13 mouse cellular contexts compared by ENCODE assay signal in the genomic region with DNA sequence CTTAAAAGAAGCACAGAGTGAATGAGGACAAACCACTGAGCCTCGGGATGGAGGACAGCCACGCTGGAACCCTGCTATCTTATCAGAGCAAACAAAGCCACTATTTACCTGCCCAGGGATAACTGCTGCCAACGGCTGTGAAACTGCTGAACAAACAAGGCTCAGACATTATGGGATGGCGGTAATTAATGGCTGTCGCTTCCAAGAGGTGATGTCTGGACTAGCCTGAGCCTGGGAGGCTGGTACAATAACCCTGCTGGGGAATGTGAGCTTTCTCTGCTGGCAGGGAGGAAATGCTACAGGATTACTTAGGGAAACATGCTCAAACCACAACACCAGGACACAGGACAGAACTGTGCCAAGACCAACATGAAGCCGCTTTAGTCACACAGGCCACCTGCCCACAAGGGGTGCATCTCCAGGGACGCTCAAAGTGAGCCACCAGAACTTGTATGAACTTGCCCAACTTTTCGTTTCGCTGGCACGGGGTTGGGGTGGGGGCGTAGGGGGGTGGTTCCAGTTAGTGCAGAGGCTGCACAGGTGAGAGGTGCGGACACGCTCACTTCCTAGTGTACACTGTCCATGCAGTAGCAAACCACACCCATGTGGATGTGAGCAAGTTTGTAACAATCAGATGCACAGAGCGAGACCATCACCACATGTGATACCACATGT. TPM values are rescaled to one million over a fixed set of nuclear protein-coding genes. Genes with fewer than 3 reads are reported as not detected.
A peak's percentile ranks its signal among the peaks of the same experiment; 100 is the strongest.
DNase-seq lines count a peak whose midpoint lies in the region; ATAC-seq and TF ChIP-seq lines count a peak whose summit lies in the region.
"Had no signal": no experiment of that assay in that cellular context is flagged by ENCODE, and none has a peak within 500 bp of the region (broad histone marks: within the 10 kb centered on the region; RNA-seq: fewer than 3 reads in every experiment).

No protein-coding gene starts in this region.

- TF ChIP-seq CTCF in lung, embryonic 14.5 days (IDR thresholded peaks at IDR 0.05; ENCODE audit: low read depth), result no peak
- TF ChIP-seq CTCF in layer of hippocampus, adult 2 months (conservative IDR thresholded peaks at IDR 0.05), result no peak

- no peak overlapping the region for H3K27ac ChIP-seq in lung, embryonic 14.5 days (ENCODE audit: low read depth)
- H3K27ac ChIP-seq in embryonic facial prominence, embryonic 10.5 days (replicated peaks), result peak overlapping the region; percentile 3; the same call in 1 of the 2 replicates
- H3K27ac ChIP-seq in limb, embryonic 12.5 days, result 0 out of 2 replicates have a peak overlapping the region, but pooled peaks have one; percentile 14
- peak overlapping the region; percentile 70 for H3K27ac ChIP-seq in stomach, embryonic 15.5 days
- no peak overlapping the region for H3K27ac ChIP-seq in layer of hippocampus, adult 2 months
- H3K27ac ChIP-seq in kidney, embryonic 14.5 days (ENCODE audit: low read depth, low read length), result no peak overlapping the region

- H3K36me3 ChIP-seq in lung, embryonic 14.5 days (ENCODE audit: insufficient read depth), result no peaks in the 10 kb centered on the region
- peaks cover 14% of the 10 kb centered on the region for H3K36me3 ChIP-seq in embryonic facial prominence, embryonic 10.5 days (replicated peaks)
- peaks cover 8% of the 10 kb centered on the region; the same call in 1 of the 2 replicates for H3K36me3 ChIP-seq in limb, embryonic 12.5 days
- no peaks in the 10 kb centered on the region for H3K36me3 ChIP-seq in stomach, embryonic 15.5 days
- no peaks in the 10 kb centered on the region for H3K36me3 ChIP-seq in kidney, embryonic 14.5 days (ENCODE audit: control insufficient read depth, insufficient read depth, low read length)
- H3K36me3 ChIP-seq: hindbrain, embryonic 13.5 days had no signal

- H3K27me3 ChIP-seq in lung, embryonic 14.5 days (ENCODE audit: insufficient read depth, low read length), result no peaks in the 10 kb centered on the region
- no peaks in the 10 kb centered on the region for H3K27me3 ChIP-seq in embryonic facial prominence, embryonic 10.5 days (replicated peaks; ENCODE audit: low read depth, poor library complexity, severe bottlenecking)
- H3K27me3 ChIP-seq in limb, embryonic 12.5 days, result no peaks in the 10 kb centered on the region
- H3K27me3 ChIP-seq in stomach, embryonic 15.5 days (replicated peaks), result no peaks in the 10 kb centered on the region
- H3K27me3 ChIP-seq in kidney, embryonic 14.5 days (ENCODE audit: control insufficient read depth, insufficient read depth, low read length), result no peaks in the 10 kb centered on the region
- H3K27me3 ChIP-seq: CH12.LX; hindbrain, embryonic 13.5 days had no signal

- H3K4me3 ChIP-seq in lung, embryonic 14.5 days (ENCODE audit: low read depth, low read length), result no peak overlapping the region
- no peak overlapping the region for H3K4me3 ChIP-seq in embryonic facial prominence, embryonic 10.5 days
- no peak overlapping the region for H3K4me3 ChIP-seq in limb, embryonic 12.5 days (replicated peaks)
- H3K4me3 ChIP-seq in stomach, embryonic 15.5 days (replicated peaks), result no peak overlapping the region
- no peak overlapping the region for H3K4me3 ChIP-seq in layer of hippocampus, adult 2 months
- H3K4me3 ChIP-seq in kidney, embryonic 14.5 days (ENCODE audit: low read length), result no peak overlapping the region
- H3K4me3 ChIP-seq: hindbrain, embryonic 13.5 days had no signal

- 66% methylated on average over 14 of the region's 14 CpGs for WGBS in lung, embryonic 14.5 days
- WGBS in embryonic facial prominence, embryonic 10.5 days, result 78% methylated on average over 14 of the region's 14 CpGs
- 79% methylated on average over 14 of the region's 14 CpGs for WGBS in limb, embryonic 12.5 days
- 69% methylated on average over 14 of the region's 14 CpGs for WGBS in stomach, embryonic 15.5 days
- 84% methylated on average over 14 of the region's 14 CpGs for WGBS in kidney, embryonic 14.5 days

- ATAC-seq in lung, embryonic 14.5 days (ENCODE audit: insufficient read depth), result 0 out of 2 replicates have a peak, but pooled peaks have one; percentile 28
- ATAC-seq in limb, embryonic 12.5 days (ENCODE audit: insufficient number of reproducible peaks, insufficient read depth, low FRiP score, low TSS enrichment, low read depth), result no peak; the same call in 1 of the 2 replicates
- ATAC-seq in stomach, embryonic 15.5 days (ENCODE audit: insufficient read depth, low FRiP score, low read depth), result peak; percentile 83
- ATAC-seq in kidney, embryonic 14.5 days (ENCODE audit: low FRiP score, low TSS enrichment), result no peak

- DNase-seq in lung, embryonic 14.5 days, result no peak
- DNase-seq in lung, postnatal 10 days, result no peak
- no peak for DNase-seq in embryonic facial prominence, embryonic 10.5 days (ENCODE audit: low spot score)
- DNase-seq in layer of hippocampus, adult 2 months (ENCODE audit: low spot score in 2 of 2), result no peak
- DNase-seq in layer of hippocampus, adult 9-10 months (ENCODE audit: low spot score), result no peak
- DNase-seq: kidney, postnatal 4 days; midbrain, embryonic 14.5 days; thymus, adult 2 months had no signal

- H3K9ac ChIP-seq in lung, embryonic 14.5 days, result no peak overlapping the region
- no peak overlapping the region for H3K9ac ChIP-seq in limb, embryonic 12.5 days (replicated peaks)
- H3K9ac ChIP-seq in stomach, embryonic 15.5 days, result no peak overlapping the region
- H3K9ac ChIP-seq in kidney, embryonic 14.5 days (ENCODE audit: low read depth, low read length), result no peak overlapping the region

- no peak overlapping the region for H3K4me2 ChIP-seq in lung, embryonic 14.5 days
- H3K4me2 ChIP-seq in limb, embryonic 12.5 days, result no peak overlapping the region
- 0 out of 2 replicates have a peak overlapping the region, but pooled peaks have one; percentile 6 for H3K4me2 ChIP-seq in stomach, embryonic 15.5 days
- no peak overlapping the region for H3K4me2 ChIP-seq in kidney, embryonic 14.5 days (replicated peaks; ENCODE audit: low read depth, low read length)
- H3K4me2 ChIP-seq: hindbrain, embryonic 13.5 days had no signal

- H3K9me3 ChIP-seq in lung, embryonic 14.5 days (ENCODE audit: low read depth, low read length), result no peaks in the 10 kb centered on the region
- H3K9me3 ChIP-seq in embryonic facial prominence, embryonic 10.5 days, result no peaks in the 10 kb centered on the region
- H3K9me3 ChIP-seq in limb, embryonic 12.5 days, result no peaks in the 10 kb centered on the region
- H3K9me3 ChIP-seq in stomach, embryonic 15.5 days, result no peaks in the 10 kb centered on the region
- H3K9me3 ChIP-seq in kidney, embryonic 14.5 days (ENCODE audit: control insufficient read depth, low read length), result no peaks in the 10 kb centered on the region
- H3K9me3 ChIP-seq: hindbrain, embryonic 13.5 days had no signal

- no peaks in the 10 kb centered on the region for H3K4me1 ChIP-seq in lung, embryonic 14.5 days (ENCODE audit: insufficient read depth)
- H3K4me1 ChIP-seq in embryonic facial prominence, embryonic 10.5 days, result no peaks in the 10 kb centered on the region
- H3K4me1 ChIP-seq in limb, embryonic 12.5 days (replicated peaks), result no peaks in the 10 kb centered on the region
- 0 out of 2 replicates have a peak, but pooled peaks cover 5% of the 10 kb centered on the region for H3K4me1 ChIP-seq in stomach, embryonic 15.5 days
- H3K4me1 ChIP-seq in kidney, embryonic 14.5 days (ENCODE audit: control insufficient read depth, insufficient read depth, low read length), result no peaks in the 10 kb centered on the region

RNA-seq across cellular contexts. Expression of a gene that starts 11.5 kb away (rescaled TPM):
- polyA plus RNA-seq in lung, embryonic 14.5 days (2014; fragmentation: Nextera tagmentation; extraction: Ambion mirVana), result 4.2 and 6.3 TPM in 2 replicates
- polyA plus RNA-seq in embryonic facial prominence, embryonic 10.5 days (2016; fragmentation: Nextera tagmentation; extraction: Ambion mirVana), result 7.1 and 7.4 TPM in 2 replicates
- polyA plus RNA-seq in limb, embryonic 12.5 days (2016; fragmentation: Nextera tagmentation; extraction: Ambion mirVana), result 8.9 and 12.1 TPM in 2 replicates
- 6.4 and 8.0 TPM in 2 replicates for polyA plus RNA-seq in stomach, embryonic 15.5 days (2015; fragmentation: Nextera tagmentation; extraction: Ambion mirVana)
- total RNA-seq in layer of hippocampus, adult 2 months (2021), result 10 to 100 TPM; 41.9 to 42.1 TPM
- polyA plus RNA-seq in kidney, embryonic 14.5 days (2014; fragmentation: Nextera tagmentation; extraction: Ambion mirVana), result 6.8 and 11.0 TPM in 2 replicates

RNA-seq across cellular contexts. Expression of a gene that starts 56.7 kb away (rescaled TPM):
- 43.3 and 45.0 TPM in 2 replicates for polyA plus RNA-seq in lung, embryonic 14.5 days (2014; fragmentation: Nextera tagmentation; extraction: Ambion mirVana)
- 33.4 and 36.6 TPM in 2 replicates for polyA plus RNA-seq in embryonic facial prominence, embryonic 10.5 days (2016; fragmentation: Nextera tagmentation; extraction: Ambion mirVana)
- polyA plus RNA-seq in limb, embryonic 12.5 days (2016; fragmentation: Nextera tagmentation; extraction: Ambion mirVana), result 58.0 and 58.1 TPM in 2 replicates
- 30.8 and 35.3 TPM in 2 replicates for polyA plus RNA-seq in stomach, embryonic 15.5 days (2015; fragmentation: Nextera tagmentation; extraction: Ambion mirVana)
- total RNA-seq in layer of hippocampus, adult 2 months (2021), result 10 to 100 TPM; 48.8 to 50.1 TPM
- polyA plus RNA-seq in kidney, embryonic 14.5 days (2014; fragmentation: Nextera tagmentation; extraction: Ambion mirVana), result 35.2 and 58.8 TPM in 2 replicates

Comparison
In these comparisons a context has a peak if more than half of its experiments do, and no peak if none do; other contexts are left out.
1. ATAC-seq: peak in lung, embryonic 14.5 days (single experiment) and stomach, embryonic 15.5 days (single experiment); none in limb, embryonic 12.5 days (single experiment) and kidney, embryonic 14.5 days (single experiment).
2. H3K27ac ChIP-seq: peak in embryonic facial prominence, embryonic 10.5 days (single experiment), limb, embryonic 12.5 days (single experiment) and stomach, embryonic 15.5 days (single experiment); none in lung, embryonic 14.5 days (single experiment), layer of hippocampus, adult 2 months (single experiment) and kidney, embryonic 14.5 days (single experiment).